Mouse (Mus musculus) neural tube, embryonic 14.5 days (tissue): Measurements from ENCODE around the gene Ttc12. TPM values are rescaled to one million over a fixed set of nuclear protein-coding genes. Genes with fewer than 3 reads are reported as not detected.

Experiments
- ATAC-seq: fragments of 200-750 bp; cut with Nextera tagmentation; 2 replicates; pipeline ENCODE4 v1.8.0; 2017; ENCODE audit warnings: low read depth, mild to moderate bottlenecking, moderate TSS enrichment, moderate library complexity
- H3K27ac ChIP-seq: fragments of 300-500 bp; sonication (generic); 2 replicates; pipeline ENCODE4 v1.5.1; 2014; ENCODE audit warnings: low read depth, mild to moderate bottlenecking, control low read depth, low read length, moderate library complexity, mixed read lengths
- H3K27me3 ChIP-seq: fragments of 300-500 bp; sonication (generic); 2 replicates; pipeline ENCODE4 v1.6.1; 2014; ENCODE audit warnings: low read length; ENCODE audit not compliant: control insufficient read depth, insufficient read depth
- H3K36me3 ChIP-seq: fragments of 300-500 bp; sonication (generic); 2 replicates; pipeline ENCODE4 v1.6.1; 2014; ENCODE audit warnings: low read length, mixed read lengths; ENCODE audit not compliant: control insufficient read depth, insufficient read depth
- H3K4me1 ChIP-seq: fragments of 300-500 bp; sonication (generic); 2 replicates; pipeline ENCODE4 v1.6.1; 2014; ENCODE audit warnings: low read length; ENCODE audit not compliant: control insufficient read depth, insufficient read depth
- H3K4me2 ChIP-seq: fragments of 300-500 bp; sonication (generic); 2 replicates; pipeline ENCODE4 v1.6.1; 2014; ENCODE audit warnings: mild to moderate bottlenecking, low read depth, low read length, control low read depth
- H3K4me3 ChIP-seq: fragments of 300-500 bp; sonication (generic); 2 replicates; pipeline ENCODE4 v1.5.1; 2014; ENCODE audit warnings: low read depth, low read length, control low read depth, mixed read lengths
- H3K9ac ChIP-seq: fragments of 300-500 bp; sonication (generic); replicated peaks from 2 replicates; pipeline ENCODE4 v1.6.1; 2014; ENCODE audit warnings: low read depth, mild to moderate bottlenecking, control low read depth, low read length, mixed read lengths
- H3K9me3 ChIP-seq: fragments of 300-500 bp; sonication (generic); 2 replicates; pipeline ENCODE4 v1.6.1; 2016; ENCODE audit warnings: low read length; ENCODE audit not compliant: control insufficient read depth
- WGBS: fragments of 180-500 bp; shearing (Covaris S2); extraction: QIAGEN DNeasy Blood & Tissue Kit; methylation state at CpG from one replicate; pipeline ENCODE4 v1.1.7; 2014; 5-methylcytosine and 5-hydroxymethylcytosine counted together
- polyA plus RNA-seq: library from polyadenylated mRNA; unstranded; fragments of >200 nt; fragmentation: Nextera tagmentation; extraction: Ambion mirVana; gene quantifications from 2 replicates; pipeline ENCODE4 v1.2.1, GENCODE M21; 2014

Ttc12 gene
- polyA plus RNA-seq, 1 experiment from 2014 or later, result 2.0 TPM

GRCm38 (mm10) chr9:49442621-49443020 is 43.4 kb downstream of the Ttc12 start:
- Histone ChIP-seq H3K4me1 (no peaks in the 10 kb centered on the region), H3K9ac (no peak overlapping the region), H3K4me2 (no peak overlapping the region), H3K27ac (no peak overlapping the region), H3K36me3 (no peaks in the 10 kb centered on the region), H3K9me3 (no peaks in the 10 kb centered on the region), H3K4me3 (no peak overlapping the region), H3K27me3 (no peaks in the 10 kb centered on the region)
- WGBS, result 73% methylated on average over 3 of the region's 3 CpGs
- no peak for ATAC-seq

- no peaks in the 10 kb centered on the region for H3K27me3 ChIP-seq
- no peaks in the 10 kb centered on the region for H3K9me3 ChIP-seq
- H3K27ac ChIP-seq, result no peak overlapping the region
- 83% methylated on average over 5 of the region's 5 CpGs for WGBS
- no peaks in the 10 kb centered on the region for H3K4me1 ChIP-seq
- no peak overlapping the region for H3K9ac ChIP-seq
- no peak overlapping the region for H3K4me3 ChIP-seq
- H3K36me3 ChIP-seq, result no peaks in the 10 kb centered on the region
- ATAC-seq, result no peak
- H3K4me2 ChIP-seq, result no peak overlapping the region
Measured at GRCm38 (mm10) chr9:49427478-49427877, 58.5 kb downstream of the Ttc12 start.

DNA sequence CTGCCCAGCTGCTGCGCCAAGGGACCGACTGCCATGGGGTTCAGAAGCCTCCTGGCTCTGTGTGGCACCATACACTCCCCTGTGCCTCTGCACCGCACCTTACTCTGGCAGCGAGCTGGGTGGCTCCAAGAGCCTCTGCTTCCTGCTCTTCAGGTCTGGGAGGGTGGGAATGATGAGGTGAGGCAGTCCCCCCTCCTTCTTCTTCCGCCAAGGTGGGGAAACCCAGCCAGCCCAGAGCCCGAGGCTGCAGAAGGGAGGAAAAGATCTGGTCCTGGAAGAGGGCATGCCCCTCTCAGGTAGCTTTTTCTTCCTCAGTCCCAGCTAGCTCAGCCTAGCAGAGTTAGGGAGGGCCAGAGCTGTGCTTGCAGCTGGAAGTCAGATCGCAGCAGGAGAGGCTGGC is 59.1 kb downstream of the Ttc12 start, which contains the start of gene Ankk1:
Gene Ankk1 (minus strand): TSS at position 101 of the 400 bp plus-strand sequence.
- no peaks in the 10 kb centered on the region for H3K4me1 ChIP-seq
- H3K4me3 ChIP-seq, result no peak within 1 kb of the TSS
- WGBS, result 87% methylated on average over 7 of the region's 7 CpGs
- ATAC-seq, result no peak
- no peak within 1 kb of the TSS for H3K9ac ChIP-seq
- no peak within 1 kb of the TSS for H3K4me2 ChIP-seq
- no peaks in the 10 kb centered on the region for H3K9me3 ChIP-seq
- H3K27ac ChIP-seq, result no peak within 1 kb of the TSS
- H3K27me3 ChIP-seq, result no peaks in the 10 kb centered on the region
- H3K36me3 ChIP-seq, result no peaks in the 10 kb centered on the region

DNA sequence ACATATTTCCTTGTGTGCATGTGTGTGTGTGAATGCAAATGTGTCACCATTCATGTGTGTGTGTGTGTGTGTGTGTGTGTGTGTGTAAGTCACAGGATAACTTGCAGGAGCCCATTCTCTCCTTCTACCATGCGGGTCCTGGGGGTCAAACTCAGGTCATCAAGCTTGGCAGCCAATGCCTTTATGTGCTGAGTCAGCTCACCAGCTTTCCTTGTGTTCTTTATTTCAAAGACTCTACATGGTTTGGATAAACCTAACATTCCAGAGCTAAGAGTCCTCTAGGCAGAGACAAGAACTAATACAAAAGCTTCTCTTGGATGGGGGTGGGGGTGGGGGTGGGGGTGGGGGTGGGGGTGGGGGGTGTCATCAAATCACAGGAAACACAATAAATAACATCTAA is 60.4 kb downstream of the Ttc12 start:
- Histone ChIP-seq H3K36me3 (no peaks in the 10 kb centered on the region), H3K27ac (no peak overlapping the region), H3K9me3 (no peaks in the 10 kb centered on the region), H3K27me3 (no peaks in the 10 kb centered on the region), H3K4me1 (no peaks in the 10 kb centered on the region), H3K9ac (no peak overlapping the region), H3K4me3 (no peak overlapping the region), H3K4me2 (no peak overlapping the region)
- 38% methylated on average over 1 of the region's 1 CpGs for WGBS
- no peak for ATAC-seq

GRCm38 (mm10) chr9:49423866-49424265 is 62.2 kb downstream of the Ttc12 start:
- Histone ChIP-seq H3K27me3 (no peaks in the 10 kb centered on the region), H3K9me3 (no peaks in the 10 kb centered on the region), H3K27ac (no peak overlapping the region), H3K4me1 (no peaks in the 10 kb centered on the region), H3K36me3 (no peaks in the 10 kb centered on the region), H3K9ac (no peak overlapping the region), H3K4me3 (no peak overlapping the region), H3K4me2 (no peak overlapping the region)
- 97% methylated on average over 5 of the region's 5 CpGs for WGBS
- ATAC-seq, result no peak

- Histone ChIP-seq H3K9me3 (no peaks in the 10 kb centered on the region), H3K27me3 (no peaks in the 10 kb centered on the region), H3K36me3 (no peaks in the 10 kb centered on the region), H3K4me2 (no peak overlapping the region), H3K9ac (no peak overlapping the region), H3K27ac (no peak overlapping the region), H3K4me1 (no peaks in the 10 kb centered on the region), H3K4me3 (no peak overlapping the region)
- no peak for ATAC-seq
- WGBS, result 83% methylated on average over 5 of the region's 5 CpGs
Measured at GRCm38 (mm10) chr9:49410621-49411020, 75.4 kb downstream of the Ttc12 start.

- no peaks in the 10 kb centered on the region for H3K9me3 ChIP-seq
- ATAC-seq, result no peak
- H3K9ac ChIP-seq, result no peak overlapping the region
- no peaks in the 10 kb centered on the region for H3K27me3 ChIP-seq
- no peaks in the 10 kb centered on the region for H3K36me3 ChIP-seq
- 92% methylated on average over 5 of the region's 5 CpGs for WGBS
- no peak overlapping the region for H3K4me3 ChIP-seq
- no peak overlapping the region for H3K4me2 ChIP-seq
- no peaks in the 10 kb centered on the region for H3K4me1 ChIP-seq
- no peak overlapping the region for H3K27ac ChIP-seq
Measured at GRCm38 (mm10) chr9:49407028-49407427, 79.0 kb downstream of the Ttc12 start.

GRCm38 (mm10) chr9:49403711-49404110 is 82.3 kb downstream of the Ttc12 start:
- Histone ChIP-seq H3K27me3 (no peaks in the 10 kb centered on the region), H3K27ac (no peak overlapping the region), H3K4me1 (no peaks in the 10 kb centered on the region), H3K4me2 (no peak overlapping the region), H3K9me3 (no peaks in the 10 kb centered on the region), H3K9ac (no peak overlapping the region), H3K4me3 (no peak overlapping the region), H3K36me3 (no peaks in the 10 kb centered on the region)
- 65% methylated on average over 2 of the region's 2 CpGs for WGBS
- ATAC-seq, result no peak

- Histone ChIP-seq H3K9me3 (no peaks in the 10 kb centered on the region), H3K4me2 (no peak overlapping the region), H3K4me3 (no peak overlapping the region), H3K4me1 (no peaks in the 10 kb centered on the region), H3K9ac (no peak overlapping the region), H3K27me3 (no peaks in the 10 kb centered on the region), H3K27ac (no peak overlapping the region), H3K36me3 (no peaks in the 10 kb centered on the region)
- no peak for ATAC-seq
Measured at GRCm38 (mm10) chr9:49396006-49396405, 90.0 kb downstream of the Ttc12 start.

DNA sequence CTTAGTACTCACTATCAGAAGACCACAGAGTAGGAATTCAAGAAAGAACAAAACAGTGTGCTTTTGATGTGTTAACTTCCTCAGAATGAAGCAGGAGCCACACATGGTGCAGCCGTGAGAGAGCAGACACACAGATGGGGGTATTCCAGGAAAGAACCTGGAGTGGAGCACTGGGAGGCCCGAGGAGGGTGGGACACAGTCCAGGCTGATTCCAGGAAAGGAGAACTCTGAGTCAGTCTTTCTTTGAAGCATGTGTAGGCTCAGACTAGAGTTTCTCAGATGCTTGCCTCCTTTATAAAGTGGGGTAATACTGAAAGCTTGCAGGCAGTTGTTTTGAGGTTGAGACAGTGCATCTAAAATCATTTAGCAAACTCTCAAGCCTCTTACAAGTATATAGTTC is 93.8 kb downstream of the Ttc12 start:
- Histone ChIP-seq H3K4me1 (no peaks in the 10 kb centered on the region), H3K27me3 (no peaks in the 10 kb centered on the region), H3K36me3 (no peaks in the 10 kb centered on the region), H3K4me2 (no peak overlapping the region), H3K9me3 (no peaks in the 10 kb centered on the region), H3K27ac (no peak overlapping the region), H3K9ac (no peak overlapping the region), H3K4me3 (no peak overlapping the region)
- WGBS, result 57% methylated on average over 2 of the region's 2 CpGs
- no peak for ATAC-seq
